Mouse (Mus musculus) MEL (cell line): ENCODE results near the gene Auts2.

Experiments used
- CTCF ChIP-seq, 3 experiments: IDR thresholded peaks in 2 of 3; conservative IDR thresholded peaks in 1 of 3; 2 replicates each; pipeline ENCODE4 v1.5.1; 2011 to 2012; ENCODE audit warnings: low read length in 3 of 3, low read depth in 2 of 3, mild to moderate bottlenecking in 2 of 3, improper control_type of control experiment in 1 of 3, inconsistent platforms in 1 of 3, mixed read lengths in 1 of 3, moderate library complexity in 1 of 3; ENCODE audit not compliant: control insufficient read depth in 1 of 3, insufficient read depth in 1 of 3, poor library complexity in 1 of 3, severe bottlenecking in 1 of 3
- EP300 ChIP-seq, 2 experiments: IDR thresholded peaks; 2 replicates each; pipeline ENCODE4 v1.6.1; 2011; ENCODE audit warnings: improper control_type of control experiment in 2 of 2, low read length in 2 of 2, low read depth in 1 of 2, mild to moderate bottlenecking in 1 of 2
- NRF1 ChIP-seq: IDR thresholded peaks from 2 replicates; pipeline ENCODE4 v1.6.1; 2014; ENCODE audit warnings: low read depth, mild to moderate bottlenecking, inconsistent platforms, low read length, improper control_type of control experiment, moderate library complexity; ENCODE audit not compliant: poor library complexity, insufficient read depth, severe bottlenecking
- POLR2A ChIP-seq, 2 experiments: IDR thresholded peaks; 2 replicates each; pipeline ENCODE4 v1.6.1; 2011 to 2012; ENCODE audit warnings: low read length in 2 of 2, mild to moderate bottlenecking in 2 of 2, control low read depth in 1 of 2, improper control_type of control experiment in 1 of 2, low read depth in 1 of 2, moderate library complexity in 1 of 2; ENCODE audit not compliant: control insufficient read depth in 1 of 2, insufficient read depth in 1 of 2, poor library complexity in 1 of 2
- SMC3 ChIP-seq: IDR thresholded peaks from 2 replicates; pipeline ENCODE4 v1.6.1; 2011; ENCODE audit warnings: low read depth, low read length, improper control_type of control experiment
- USF1 ChIP-seq: IDR thresholded peaks from 2 replicates; pipeline ENCODE4 v1.6.1; 2014; ENCODE audit warnings: low read depth, mild to moderate bottlenecking, inconsistent platforms, low read length, improper control_type of control experiment, moderate library complexity
- USF2 ChIP-seq, 2 experiments: IDR thresholded peaks; 2 replicates each; pipeline ENCODE4 v1.6.1; 2011 to 2012; ENCODE audit warnings: improper control_type of control experiment in 2 of 2, low read length in 2 of 2, borderline replicate concordance in 1 of 2, inconsistent platforms in 1 of 2, low read depth in 1 of 2, mild to moderate bottlenecking in 1 of 2; ENCODE audit not compliant: insufficient read depth in 1 of 2

DNA sequence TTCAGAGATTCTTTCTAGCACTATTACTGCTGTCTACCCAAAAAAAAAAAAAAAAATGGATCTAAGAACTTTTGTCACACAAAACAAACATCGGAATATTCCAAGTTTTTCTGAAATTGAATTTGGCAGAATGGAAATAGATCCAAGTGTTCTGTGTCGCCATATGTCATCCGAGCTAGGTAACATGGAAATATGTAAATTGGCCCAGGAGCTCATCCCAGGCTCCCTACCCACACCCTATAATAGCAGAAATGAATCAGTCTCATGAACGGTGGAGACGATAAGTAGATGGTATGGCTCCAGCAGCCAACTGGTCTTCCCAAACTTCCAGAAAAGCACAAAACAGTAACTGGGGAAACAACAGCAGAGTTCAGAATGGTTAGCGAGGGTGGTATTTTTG is 577.6 kb downstream of the Auts2 start:
- TF ChIP-seq POLR2A (IDR thresholded peaks at IDR 0.05; ENCODE audit: control insufficient read depth in 1 of 2, insufficient read depth in 1 of 2, low read depth in 1 of 2, low read length in 2 of 2, poor library complexity in 1 of 2) (no peak), USF2 (IDR thresholded peaks at IDR 0.05; ENCODE audit: borderline replicate concordance in 1 of 2, insufficient read depth in 1 of 2, low read depth in 1 of 2, low read length in 2 of 2) (no peak), SMC3 (no peak), USF1 (no peak), CTCF (IDR thresholded peaks at IDR 0.05 in 2 of 3, conservative IDR thresholded peaks at IDR 0.05 in 1 of 3; ENCODE audit: control insufficient read depth in 1 of 3, insufficient read depth in 1 of 3, low read depth in 2 of 3, low read length in 3 of 3, poor library complexity in 1 of 3, severe bottlenecking in 1 of 3) (no peak), EP300 (IDR thresholded peaks at IDR 0.05; ENCODE audit: low read depth in 1 of 2, low read length in 2 of 2) (no peak), NRF1 (no peak)
